Mouse (Mus musculus): Measurements from ENCODE around the gene Fosl1. TPM values are rescaled to one million over a fixed set of nuclear protein-coding genes. Genes with fewer than 3 reads are reported as not detected.
A peak's percentile ranks its signal among the peaks of the same experiment; 100 is the strongest.

The Fosl1 gene
- polyA plus RNA-seq, 1 experiment from 2014 or later: 0.34 TPM

DNA sequence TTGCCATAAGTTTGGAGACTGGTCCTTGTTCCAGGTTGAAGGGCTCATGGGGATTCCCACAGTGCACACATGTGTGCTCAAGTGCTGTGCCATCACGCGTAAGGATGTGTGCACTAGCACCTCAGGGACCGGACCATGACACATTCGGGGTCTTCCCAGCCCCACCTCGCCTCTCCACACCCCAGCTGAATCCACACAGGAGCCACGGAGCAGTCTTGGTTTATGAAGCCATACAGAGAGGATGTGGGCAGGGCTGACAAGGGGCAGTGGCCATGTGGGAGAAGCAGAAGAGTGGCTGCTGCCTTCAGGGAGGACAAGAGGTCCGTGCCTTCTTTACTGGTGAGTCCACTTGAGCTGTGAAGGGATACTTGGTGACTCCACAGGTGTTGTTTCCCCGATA lies 17.7 kb downstream of the Fosl1 start:
- DNase-seq (ENCODE audit: low spot score): no peak
- H3K36me3 ChIP-seq: peaks cover 58% of the 10 kb centered on the region
- peaks cover 37% of the 10 kb centered on the region for H3K4me1 ChIP-seq
- H3K4me3 ChIP-seq: no peak overlapping the region
- H3K27me3 ChIP-seq (ENCODE audit: insufficient read depth, poor library complexity, severe bottlenecking): peaks cover 18% of the 10 kb centered on the region
- no peak overlapping the region for H3K27ac ChIP-seq
- WGBS: 96% methylated on average over 8 of the region's 8 CpGs
- H3K9me3 ChIP-seq: no peaks in the 10 kb centered on the region

DNA sequence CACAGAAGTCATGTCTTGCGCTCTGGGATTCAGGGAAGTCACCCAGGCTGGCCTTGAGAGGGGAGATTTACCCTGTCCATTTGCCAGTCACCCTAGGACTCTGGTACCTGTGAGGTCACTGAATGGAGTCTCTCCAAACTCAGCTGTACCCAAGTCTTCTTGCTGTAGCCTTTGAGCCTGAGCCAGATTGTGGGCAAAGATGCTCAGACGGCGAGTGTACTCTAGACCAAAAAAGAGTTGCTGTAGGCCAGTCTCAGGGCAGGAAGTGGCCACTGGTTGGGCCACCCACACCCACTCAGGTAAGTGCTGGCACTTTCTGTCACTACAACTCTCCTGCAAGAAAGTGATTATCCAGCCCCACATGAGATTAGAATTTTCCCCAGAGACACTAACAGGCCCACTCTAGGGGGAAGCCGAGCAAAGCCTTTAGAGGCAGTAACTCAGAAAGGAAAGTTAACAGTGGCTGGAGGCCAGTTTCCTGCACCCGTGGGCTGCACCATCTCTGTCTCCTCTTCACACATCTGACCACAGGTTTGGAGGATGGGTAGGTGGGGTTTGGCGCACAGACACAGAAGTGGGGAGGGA lies 19.7 kb downstream of the Fosl1 start:
- peaks cover 58% of the 10 kb centered on the region for H3K36me3 ChIP-seq
- no peak overlapping the region for H3K27ac ChIP-seq
- peaks cover 18% of the 10 kb centered on the region for H3K27me3 ChIP-seq (ENCODE audit: insufficient read depth, poor library complexity, severe bottlenecking)
- peaks cover 32% of the 10 kb centered on the region for H3K4me1 ChIP-seq
- 90% methylated on average over 6 of the region's 6 CpGs for WGBS
- no peak overlapping the region for H3K4me3 ChIP-seq
- no peak for DNase-seq (ENCODE audit: low spot score)
- no peaks in the 10 kb centered on the region for H3K9me3 ChIP-seq

- DNase-seq (ENCODE audit: low spot score): no peak
- peaks cover 46% of the 10 kb centered on the region for H3K36me3 ChIP-seq
- WGBS: 55% methylated on average over 5 of the region's 5 CpGs
- H3K9me3 ChIP-seq: no peaks in the 10 kb centered on the region
- H3K27me3 ChIP-seq (ENCODE audit: insufficient read depth, poor library complexity, severe bottlenecking): peaks cover 18% of the 10 kb centered on the region
- 0 out of 2 replicates have a peak within 1 kb of the TSS, but pooled peaks have one; percentile 5 for H3K27ac ChIP-seq
- no peak within 1 kb of the TSS for H3K4me3 ChIP-seq
- H3K4me1 ChIP-seq: peaks cover 35% of the 10 kb centered on the region
These were observed 21.0 kb downstream of the Fosl1 start, which contains the start of gene Ctsw for GRCm38 (mm10) chr19:5468374-5468773. TSS of gene Ctsw (minus strand) at chr19:5468507.

- Histone ChIP-seq H3K9me3 (no peaks in the 10 kb centered on the region), H3K27ac (no peak overlapping the region), H3K27me3 (ENCODE audit: insufficient read depth, poor library complexity, severe bottlenecking) (peaks cover 6% of the 10 kb centered on the region; the same call in 1 of the 2 replicates), H3K4me3 (no peak overlapping the region), H3K36me3 (peaks cover 20% of the 10 kb centered on the region), H3K4me1 (peaks cover 54% of the 10 kb centered on the region)
- DNase-seq (ENCODE audit: low spot score): no peak
- WGBS: 51% methylated on average over 5 of the region's 5 CpGs
These were observed 24.5 kb downstream of the Fosl1 start for GRCm38 (mm10) chr19:5471846-5472245.

GRCm38 (mm10) chr19:5472857-5473256 lies 25.5 kb downstream of the Fosl1 start:
- Histone ChIP-seq H3K4me1 (peaks cover 55% of the 10 kb centered on the region), H3K4me3 (no peak overlapping the region), H3K27ac (no peak overlapping the region), H3K9me3 (no peaks in the 10 kb centered on the region), H3K27me3 (ENCODE audit: insufficient read depth, poor library complexity, severe bottlenecking) (no peaks in the 10 kb centered on the region), H3K36me3 (peaks cover 19% of the 10 kb centered on the region)
- no peak for DNase-seq (ENCODE audit: low spot score)
- WGBS: 73% methylated on average over 3 of the region's 3 CpGs

DNA sequence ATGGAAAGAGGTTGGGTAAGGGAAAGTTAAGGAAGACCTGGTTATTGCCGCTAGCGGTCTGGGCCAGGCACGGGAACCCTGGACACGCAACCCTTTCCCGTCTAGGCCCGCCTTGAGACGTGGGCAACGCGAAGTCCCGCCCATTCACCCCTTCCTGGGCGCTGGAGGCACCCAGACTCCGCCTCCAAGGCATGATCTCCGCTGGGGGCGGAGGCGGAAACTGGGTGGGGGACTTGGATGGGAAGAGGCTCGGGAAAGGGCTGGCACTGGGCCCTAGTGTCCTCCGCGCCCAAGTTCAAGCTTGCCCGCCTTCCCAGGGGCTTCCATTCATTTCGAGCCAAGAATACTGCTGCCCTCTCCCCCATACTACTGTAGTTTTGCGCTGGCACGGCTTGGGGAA lies 26.4 kb downstream of the Fosl1 start, which contains the start of gene Efemp2:
TSS of gene Efemp2 (plus strand) at position 235 of the 400 bp plus-strand sequence.
- DNase-seq (ENCODE audit: low spot score): peak; percentile 95
- WGBS: under 1% methylated on average over 22 of the region's 22 CpGs

DNA sequence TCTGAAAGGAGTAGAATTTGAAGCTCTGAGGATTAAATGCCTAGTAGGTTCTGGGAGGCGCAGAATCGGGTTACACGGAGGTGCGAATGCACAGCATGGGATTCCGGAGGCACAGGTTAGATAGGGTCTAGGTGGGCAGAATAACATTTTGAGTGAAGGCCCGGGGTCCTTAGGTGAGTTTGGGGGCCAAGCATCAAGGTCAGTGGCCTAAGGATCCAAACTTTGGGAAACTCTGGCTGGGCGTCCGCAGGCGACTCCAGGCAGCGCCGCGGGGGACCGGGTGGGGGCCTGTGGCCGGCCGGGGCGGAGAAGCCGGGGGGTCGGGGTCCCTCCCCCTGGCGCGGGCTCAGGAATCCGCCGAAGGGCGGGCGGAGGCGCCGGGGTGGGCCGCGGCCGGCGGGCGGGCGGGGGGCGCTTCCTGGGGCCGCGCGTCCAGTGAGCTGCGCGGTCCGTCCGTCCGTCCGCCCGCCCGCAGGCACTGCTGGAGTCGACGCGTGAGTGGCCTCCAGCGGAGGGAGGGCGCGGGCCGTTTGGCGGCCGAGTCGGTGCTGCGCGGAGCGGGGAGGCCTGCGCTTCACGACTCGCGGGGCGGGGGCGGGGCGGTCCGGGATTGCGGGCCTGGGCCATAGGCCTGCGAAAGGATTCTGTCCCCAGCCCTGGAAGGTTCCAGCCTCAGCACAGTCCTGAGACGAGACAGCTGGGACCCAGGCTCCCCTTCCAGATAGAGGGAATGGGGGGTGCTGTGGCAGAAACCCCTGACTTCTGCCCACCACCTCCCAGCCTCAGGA lies 27.1 kb downstream of the Fosl1 start:
- peaks cover 33% of the 10 kb centered on the region for H3K36me3 ChIP-seq
- under 1% methylated on average over 46 of the region's 68 CpGs for WGBS
- peak overlapping the region; percentile 81 for H3K4me3 ChIP-seq
- no peaks in the 10 kb centered on the region for H3K9me3 ChIP-seq
- H3K27me3 ChIP-seq (ENCODE audit: insufficient read depth, poor library complexity, severe bottlenecking): no peaks in the 10 kb centered on the region
- DNase-seq (ENCODE audit: low spot score): no peak
- peak overlapping the region; percentile 96 for H3K27ac ChIP-seq
- peaks cover 46% of the 10 kb centered on the region for H3K4me1 ChIP-seq

More for the DNA sequence above, 26.4 kb downstream of the Fosl1 start, which contains the start of gene Efemp2:
- H3K9me3 ChIP-seq: no peaks in the 10 kb centered on the region
- H3K4me1 ChIP-seq: peaks cover 54% of the 10 kb centered on the region
- peak within 1 kb of the TSS; percentile 81 for H3K4me3 ChIP-seq
- peaks cover 26% of the 10 kb centered on the region for H3K36me3 ChIP-seq
- H3K27me3 ChIP-seq (ENCODE audit: insufficient read depth, poor library complexity, severe bottlenecking): no peaks in the 10 kb centered on the region
- peak within 1 kb of the TSS; percentile 96 for H3K27ac ChIP-seq

DNA sequence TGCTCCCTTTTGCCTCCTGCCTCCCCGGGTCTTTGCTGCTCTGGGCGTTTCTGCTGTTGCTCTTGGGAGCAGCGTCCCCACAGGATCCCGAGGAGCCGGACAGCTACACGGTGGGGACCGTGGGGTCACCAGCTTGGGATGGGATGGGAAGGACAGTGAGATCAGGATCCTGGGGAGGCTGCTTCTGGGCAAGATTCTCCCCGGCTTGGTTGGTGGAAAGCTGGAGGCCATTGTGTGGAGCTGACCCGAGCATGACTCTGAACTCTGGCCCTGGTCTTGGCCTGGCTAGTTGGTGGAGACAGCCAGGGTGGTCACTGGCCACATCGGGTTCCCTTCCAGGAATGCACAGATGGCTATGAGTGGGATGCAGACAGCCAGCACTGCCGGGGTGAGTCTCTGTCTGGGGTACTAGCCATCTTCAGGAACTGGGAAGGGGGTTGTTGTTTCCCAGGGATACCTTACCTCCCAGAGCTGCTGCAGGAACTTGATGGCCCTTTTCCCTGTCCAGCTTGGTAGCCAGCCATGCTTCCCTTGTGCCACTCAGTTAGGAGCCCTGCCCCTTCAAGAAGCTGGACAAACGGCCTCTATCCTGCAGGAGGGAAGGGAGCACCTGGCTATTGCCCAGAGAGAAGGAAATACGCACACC lies 27.8 kb downstream of the Fosl1 start:
- peaks cover 39% of the 10 kb centered on the region for H3K4me1 ChIP-seq
- peak overlapping the region; percentile 81 for H3K4me3 ChIP-seq
- 17% methylated on average over 13 of the region's 13 CpGs for WGBS
- H3K9me3 ChIP-seq: no peaks in the 10 kb centered on the region
- H3K36me3 ChIP-seq: peaks cover 41% of the 10 kb centered on the region
- DNase-seq (ENCODE audit: low spot score): no peak
- no peaks in the 10 kb centered on the region for H3K27me3 ChIP-seq (ENCODE audit: insufficient read depth, poor library complexity, severe bottlenecking)
- peak overlapping the region; percentile 96 for H3K27ac ChIP-seq

GRCm38 (mm10) chr19:5477004-5477667 lies 29.8 kb downstream of the Fosl1 start:
- DNase-seq (ENCODE audit: low spot score): no peak
- Histone ChIP-seq H3K4me1 (peaks cover 38% of the 10 kb centered on the region), H3K27ac (no peak overlapping the region), H3K36me3 (peaks cover 60% of the 10 kb centered on the region), H3K9me3 (no peaks in the 10 kb centered on the region), H3K4me3 (no peak overlapping the region), H3K27me3 (ENCODE audit: insufficient read depth, poor library complexity, severe bottlenecking) (no peaks in the 10 kb centered on the region)
- 84% methylated on average over 10 of the region's 10 CpGs for WGBS

DNA sequence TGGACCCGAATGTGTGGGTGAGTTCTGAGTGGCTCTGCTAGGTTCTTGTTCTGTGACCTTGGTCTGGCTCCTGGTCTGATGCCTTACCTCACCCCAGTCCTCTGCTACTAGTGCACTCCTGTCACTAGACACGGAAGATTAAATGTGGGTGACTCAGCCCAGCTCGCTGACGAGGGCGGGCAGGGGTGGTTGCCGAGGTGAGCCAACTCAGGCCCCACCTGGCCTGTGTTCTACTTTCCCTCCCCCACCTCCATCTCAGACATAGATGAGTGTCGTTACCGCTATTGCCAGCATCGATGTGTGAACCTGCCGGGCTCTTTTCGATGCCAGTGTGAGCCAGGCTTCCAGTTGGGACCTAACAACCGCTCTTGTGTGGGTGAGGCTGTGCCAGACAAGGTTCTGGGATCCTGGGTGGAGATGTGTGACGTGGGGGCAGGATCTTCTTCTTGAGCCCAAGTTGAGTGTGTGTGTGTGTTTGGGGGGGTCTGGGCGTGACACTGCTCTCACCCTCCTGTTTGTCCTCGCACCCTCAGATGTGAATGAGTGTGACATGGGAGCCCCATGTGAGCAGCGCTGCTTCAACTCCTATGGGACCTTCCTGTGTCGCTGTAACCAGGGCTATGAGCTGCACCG lies 30.4 kb downstream of the Fosl1 start:
- H3K4me1 ChIP-seq: peaks cover 38% of the 10 kb centered on the region
- no peak for DNase-seq (ENCODE audit: low spot score)
- no peaks in the 10 kb centered on the region for H3K27me3 ChIP-seq (ENCODE audit: insufficient read depth, poor library complexity, severe bottlenecking)
- H3K36me3 ChIP-seq: peaks cover 67% of the 10 kb centered on the region
- no peak overlapping the region for H3K4me3 ChIP-seq
- WGBS: 89% methylated on average over 18 of the region's 18 CpGs
- H3K9me3 ChIP-seq: no peaks in the 10 kb centered on the region
- no peak overlapping the region for H3K27ac ChIP-seq

DNA sequence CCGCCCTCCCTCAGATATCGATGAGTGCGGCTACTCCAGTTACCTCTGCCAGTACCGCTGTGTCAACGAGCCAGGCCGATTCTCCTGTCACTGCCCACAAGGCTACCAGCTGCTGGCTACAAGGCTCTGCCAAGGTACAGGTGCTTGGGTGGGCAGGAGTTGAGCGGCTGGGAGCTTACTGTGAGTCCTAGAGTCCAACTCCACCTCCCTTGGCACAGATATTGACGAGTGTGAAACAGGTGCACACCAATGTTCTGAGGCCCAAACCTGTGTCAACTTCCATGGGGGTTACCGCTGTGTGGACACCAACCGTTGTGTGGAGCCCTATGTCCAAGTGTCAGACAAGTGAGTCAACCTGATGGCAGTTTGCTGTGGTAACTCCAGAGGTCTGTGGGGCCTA lies 32.7 kb downstream of the Fosl1 start:
- DNase-seq (ENCODE audit: low spot score): no peak
- Histone ChIP-seq H3K4me3 (no peak overlapping the region), H3K27me3 (ENCODE audit: insufficient read depth, poor library complexity, severe bottlenecking) (no peaks in the 10 kb centered on the region), H3K36me3 (peaks cover 89% of the 10 kb centered on the region), H3K27ac (no peak overlapping the region), H3K4me1 (peaks cover 20% of the 10 kb centered on the region), H3K9me3 (no peaks in the 10 kb centered on the region)
- WGBS: 88% methylated on average over 10 of the region's 10 CpGs

GRCm38 (mm10) chr19:5481398-5481797 lies 34.1 kb downstream of the Fosl1 start:
- no peak overlapping the region for H3K27ac ChIP-seq
- no peak overlapping the region for H3K4me3 ChIP-seq
- no peaks in the 10 kb centered on the region for H3K9me3 ChIP-seq
- DNase-seq (ENCODE audit: low spot score): no peak
- peaks cover 14% of the 10 kb centered on the region; the same call in 1 of the 2 replicates for H3K4me1 ChIP-seq
- no peaks in the 10 kb centered on the region for H3K27me3 ChIP-seq (ENCODE audit: insufficient read depth, poor library complexity, severe bottlenecking)
- peaks cover 98% of the 10 kb centered on the region for H3K36me3 ChIP-seq
- 89% methylated on average over 10 of the region's 10 CpGs for WGBS
